Mouse (Mus musculus) heart, embryonic 15.5 days (tissue): ENCODE results near the gene Camk2n2. TPM values are rescaled to one million over a fixed set of nuclear protein-coding genes. Genes with fewer than 3 reads are reported as not detected.

Source experiments
- ATAC-seq: fragments of 200-750 bp; cut with Nextera tagmentation; replicated peaks from 2 replicates; pipeline ENCODE4 v1.8.0; 2017; ENCODE audit warnings: low read depth, moderate TSS enrichment; ENCODE audit not compliant: insufficient number of reproducible peaks, insufficient read depth, low FRiP score
- H3K27ac ChIP-seq: fragments of 300-500 bp; sonication (generic); 2 replicates; pipeline ENCODE4 v1.5.1; 2015; ENCODE audit warnings: mild to moderate bottlenecking, inconsistent platforms
- H3K27me3 ChIP-seq: fragments of 300-500 bp; sonication (generic); 2 replicates; pipeline ENCODE4 v1.6.1; 2015; ENCODE audit warnings: inconsistent platforms
- H3K36me3 ChIP-seq: fragments of 300-500 bp; sonication (generic); 2 replicates; pipeline ENCODE4 v1.6.1; 2015; ENCODE audit warnings: mild to moderate bottlenecking, inconsistent platforms
- H3K4me1 ChIP-seq: fragments of 300-500 bp; sonication (generic); replicated peaks from 2 replicates; pipeline ENCODE4 v1.6.1; 2015; ENCODE audit warnings: inconsistent platforms
- H3K4me2 ChIP-seq: fragments of 300-500 bp; sonication (generic); 2 replicates; pipeline ENCODE4 v1.6.1; 2015; ENCODE audit warnings: inconsistent platforms, mild to moderate bottlenecking, moderate library complexity
- H3K4me3 ChIP-seq: fragments of 300-500 bp; sonication (generic); 2 replicates; pipeline ENCODE4 v1.5.1; 2015; ENCODE audit warnings: mild to moderate bottlenecking, inconsistent platforms
- H3K9ac ChIP-seq: fragments of 300-500 bp; sonication (generic); 2 replicates; pipeline ENCODE4 v1.6.1; 2015; ENCODE audit warnings: mild to moderate bottlenecking, inconsistent platforms
- H3K9me3 ChIP-seq: fragments of 300-500 bp; sonication (generic); replicated peaks from 2 replicates; pipeline ENCODE4 v1.6.1; 2016; ENCODE audit warnings: inconsistent platforms
- WGBS: fragments of 180-500 bp; shearing (Covaris S2); methylation state at CpG from one replicate; pipeline ENCODE4 v1.1.7; 2015; ENCODE audit warnings: mixed read lengths; 5-methylcytosine and 5-hydroxymethylcytosine counted together
- polyA plus RNA-seq: library from polyadenylated mRNA; unstranded; fragments of >200 nt; fragmentation: Nextera tagmentation; extraction: Ambion mirVana; gene quantifications from 2 replicates; pipeline ENCODE4 v1.2.1, GENCODE M21; 2015

Gene Camk2n2
- polyA plus RNA-seq, 1 experiment from 2014 or later, result 0.31 TPM

- Histone ChIP-seq H3K4me1 (peaks cover 2% of the 10 kb centered on the region), H3K4me3 (no peak overlapping the region), H3K9me3 (no peaks in the 10 kb centered on the region), H3K27ac (no peak overlapping the region), H3K4me2 (no peak overlapping the region), H3K36me3 (peaks cover 21% of the 10 kb centered on the region), H3K9ac (no peak overlapping the region), H3K27me3 (peaks cover 5% of the 10 kb centered on the region; the same call in 1 of the 2 replicates)
- 54% methylated on average over 9 of the region's 9 CpGs for WGBS
- no peak for ATAC-seq
These were observed 16.4 kb downstream of the Camk2n2 start for GRCm38 (mm10) chr16:20604705-20605104.

GRCm38 (mm10) chr16:20600511-20600910 lies 20.6 kb downstream of the Camk2n2 start:
- Histone ChIP-seq H3K9me3 (no peaks in the 10 kb centered on the region), H3K36me3 (0 out of 2 replicates have a peak, but pooled peaks cover 5% of the 10 kb centered on the region), H3K4me2 (no peak overlapping the region), H3K4me1 (no peaks in the 10 kb centered on the region), H3K4me3 (no peak overlapping the region), H3K9ac (no peak overlapping the region), H3K27ac (no peak overlapping the region), H3K27me3 (peaks cover 5% of the 10 kb centered on the region; the same call in 1 of the 2 replicates)
- ATAC-seq, result no peak
- WGBS, result 57% methylated on average over 5 of the region's 5 CpGs

- H3K27me3 ChIP-seq, result peaks cover 35% of the 10 kb centered on the region
- H3K9me3 ChIP-seq, result no peaks in the 10 kb centered on the region
- WGBS, result 49% methylated on average over 7 of the region's 7 CpGs
- no peak overlapping the region for H3K9ac ChIP-seq
- H3K36me3 ChIP-seq, result no peaks in the 10 kb centered on the region
- no peaks in the 10 kb centered on the region for H3K4me1 ChIP-seq
- H3K4me3 ChIP-seq, result no peak overlapping the region
- H3K27ac ChIP-seq, result no peak overlapping the region
- ATAC-seq, result no peak
- H3K4me2 ChIP-seq, result no peak overlapping the region
These were observed 24.2 kb downstream of the Camk2n2 start for GRCm38 (mm10) chr16:20596687-20597441.

DNA sequence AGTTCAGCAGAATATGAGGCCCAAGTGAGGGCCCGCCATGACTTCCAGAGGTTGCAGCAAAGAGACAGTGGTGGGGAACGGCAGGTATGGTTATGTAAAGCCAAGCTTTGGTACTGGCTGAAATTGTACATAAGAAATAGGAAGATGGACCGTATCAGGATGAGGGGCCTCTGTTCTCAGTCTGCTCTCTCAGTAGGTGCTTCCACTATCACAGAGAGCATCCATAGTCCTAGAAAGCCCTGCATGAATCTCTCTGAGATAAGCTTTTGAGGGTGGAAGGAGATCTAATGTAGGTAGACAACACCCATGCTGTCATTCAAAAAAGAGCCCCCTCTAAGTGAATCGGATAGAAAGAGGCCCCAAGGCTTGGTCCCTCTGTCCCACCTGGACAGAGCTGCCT lies 25.4 kb downstream of the Camk2n2 start:
- Histone ChIP-seq H3K27me3 (peaks cover 44% of the 10 kb centered on the region), H3K36me3 (no peaks in the 10 kb centered on the region), H3K4me3 (no peak overlapping the region), H3K4me1 (peaks cover 7% of the 10 kb centered on the region), H3K27ac (no peak overlapping the region), H3K9ac (no peak overlapping the region), H3K4me2 (no peak overlapping the region), H3K9me3 (no peaks in the 10 kb centered on the region)
- ATAC-seq, result no peak
- 82% methylated on average over 4 of the region's 4 CpGs for WGBS

GRCm38 (mm10) chr16:20595060-20595673 lies 25.9 kb downstream of the Camk2n2 start:
- Histone ChIP-seq H3K27me3 (peaks cover 47% of the 10 kb centered on the region), H3K9me3 (no peaks in the 10 kb centered on the region), H3K4me1 (peaks cover 12% of the 10 kb centered on the region), H3K4me2 (no peak overlapping the region), H3K4me3 (no peak overlapping the region), H3K27ac (no peak overlapping the region), H3K9ac (no peak overlapping the region), H3K36me3 (no peaks in the 10 kb centered on the region)
- WGBS, result 66% methylated on average over 7 of the region's 7 CpGs
- ATAC-seq, result no peak

DNA sequence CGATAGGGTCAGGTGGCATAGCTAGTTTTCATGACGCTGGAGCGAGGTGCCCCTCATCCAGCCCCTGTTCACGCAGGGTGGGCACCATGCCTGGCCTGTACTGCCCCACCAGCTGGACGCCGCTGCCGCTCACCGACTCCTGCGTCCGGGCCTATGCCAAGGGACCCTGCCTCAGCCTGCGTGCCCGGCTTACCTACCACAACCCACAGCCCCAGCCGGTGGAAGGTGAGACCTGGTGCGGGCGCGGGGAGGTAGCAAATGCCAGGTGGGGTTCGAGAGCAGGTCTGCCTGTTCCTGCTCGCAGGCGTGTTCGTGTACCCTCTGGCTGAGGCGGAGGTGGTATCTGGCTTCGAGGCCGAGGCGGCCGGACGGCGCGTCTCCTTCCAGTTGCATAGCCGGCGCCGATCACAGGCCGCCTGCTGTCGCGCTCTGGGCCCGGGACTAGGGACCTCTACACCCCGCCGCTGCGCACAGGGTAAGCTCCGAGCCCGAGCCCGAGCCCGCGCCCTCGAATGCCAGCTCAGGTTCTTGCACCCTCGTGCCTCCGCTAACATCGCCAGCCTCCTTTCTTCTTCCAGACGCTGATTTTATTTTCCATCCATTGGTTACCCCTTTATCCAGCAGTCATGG lies 29.9 kb downstream of the Camk2n2 start:
- Histone ChIP-seq H3K9me3 (no peaks in the 10 kb centered on the region), H3K36me3 (no peaks in the 10 kb centered on the region), H3K27ac (no peak overlapping the region), H3K27me3 (peaks cover 71% of the 10 kb centered on the region), H3K4me1 (peaks cover 22% of the 10 kb centered on the region), H3K9ac (no peak overlapping the region), H3K4me2 (peak overlapping the region; percentile 45), H3K4me3 (peak overlapping the region; percentile 46)
- 5% methylated on average over 48 of the region's 48 CpGs for WGBS
- no peak for ATAC-seq

DNA sequence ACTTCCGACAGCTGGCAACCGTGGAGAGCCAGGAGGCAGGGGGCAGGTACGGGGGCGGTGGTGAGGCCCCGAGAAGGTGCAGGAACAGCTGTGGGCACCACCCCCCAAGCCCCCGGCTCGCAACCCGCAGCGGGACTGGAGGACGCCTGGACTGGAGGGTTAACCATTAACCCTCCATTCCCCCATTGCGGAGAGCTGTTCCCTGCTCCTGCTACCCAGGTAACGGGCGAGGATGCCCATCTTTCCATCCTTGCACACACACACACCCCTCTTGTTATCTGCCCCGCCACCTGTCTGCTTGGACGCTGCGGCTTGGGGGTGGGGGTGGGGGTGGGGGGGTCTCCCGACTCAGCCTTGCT lies 30.4 kb downstream of the Camk2n2 start:
- Histone ChIP-seq H3K36me3 (no peaks in the 10 kb centered on the region), H3K27me3 (peaks cover 71% of the 10 kb centered on the region), H3K4me3 (peak overlapping the region; percentile 46), H3K9me3 (no peaks in the 10 kb centered on the region), H3K4me2 (peak overlapping the region; percentile 78), H3K4me1 (peaks cover 22% of the 10 kb centered on the region), H3K9ac (0 out of 2 replicates have a peak overlapping the region, but pooled peaks have one; percentile 10), H3K27ac (no peak overlapping the region)
- no peak for ATAC-seq
- WGBS, result 4% methylated on average over 17 of the region's 17 CpGs

DNA sequence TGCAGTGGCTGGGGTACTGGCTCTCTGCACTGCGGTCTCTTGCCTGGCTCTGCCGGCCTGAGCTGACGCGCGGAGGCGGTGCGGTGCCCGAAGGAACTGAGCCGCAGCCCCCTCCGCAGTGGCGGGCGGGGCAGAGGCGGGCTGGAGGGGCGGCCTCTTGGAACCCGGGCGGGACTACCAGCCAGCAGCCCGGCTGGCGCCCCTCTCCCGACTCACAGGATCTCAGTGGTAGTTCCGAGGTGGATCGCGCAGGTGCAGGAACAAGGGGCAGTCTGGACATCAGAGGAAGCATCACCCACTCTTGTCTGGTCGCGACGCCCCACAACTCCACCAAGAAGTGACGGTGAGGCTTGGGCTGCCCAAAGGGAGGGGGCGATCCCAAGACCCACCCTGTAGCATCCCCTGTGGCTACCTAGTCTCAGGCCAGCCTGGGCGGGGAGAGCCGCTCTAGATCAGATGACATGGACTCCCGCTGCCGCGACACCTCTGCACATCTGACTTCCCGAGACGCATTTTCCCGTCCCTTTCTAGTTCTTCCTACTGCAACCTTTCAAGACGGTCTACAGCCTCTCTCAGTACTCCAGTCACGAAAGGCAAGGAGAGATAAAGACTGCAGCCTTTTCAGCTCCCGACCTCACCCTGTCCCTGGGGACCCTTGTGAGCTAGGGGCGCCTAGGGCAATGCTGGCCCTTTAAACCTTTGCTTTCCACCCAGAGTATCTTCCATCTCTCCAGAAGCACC lies 31.0 kb downstream of the Camk2n2 start:
- H3K9me3 ChIP-seq, result no peaks in the 10 kb centered on the region
- H3K9ac ChIP-seq, result 0 out of 2 replicates have a peak overlapping the region, but pooled peaks have one; percentile 10
- under 1% methylated on average over 38 of the region's 39 CpGs for WGBS
- H3K4me2 ChIP-seq, result peak overlapping the region; percentile 78
- H3K36me3 ChIP-seq, result no peaks in the 10 kb centered on the region
- ATAC-seq, result peak; percentile 69; the same call in 1 of the 2 replicates
- H3K27ac ChIP-seq, result no peak overlapping the region
- peak overlapping the region; percentile 46 for H3K4me3 ChIP-seq
- peaks cover 22% of the 10 kb centered on the region for H3K4me1 ChIP-seq
- H3K27me3 ChIP-seq, result peaks cover 71% of the 10 kb centered on the region

DNA sequence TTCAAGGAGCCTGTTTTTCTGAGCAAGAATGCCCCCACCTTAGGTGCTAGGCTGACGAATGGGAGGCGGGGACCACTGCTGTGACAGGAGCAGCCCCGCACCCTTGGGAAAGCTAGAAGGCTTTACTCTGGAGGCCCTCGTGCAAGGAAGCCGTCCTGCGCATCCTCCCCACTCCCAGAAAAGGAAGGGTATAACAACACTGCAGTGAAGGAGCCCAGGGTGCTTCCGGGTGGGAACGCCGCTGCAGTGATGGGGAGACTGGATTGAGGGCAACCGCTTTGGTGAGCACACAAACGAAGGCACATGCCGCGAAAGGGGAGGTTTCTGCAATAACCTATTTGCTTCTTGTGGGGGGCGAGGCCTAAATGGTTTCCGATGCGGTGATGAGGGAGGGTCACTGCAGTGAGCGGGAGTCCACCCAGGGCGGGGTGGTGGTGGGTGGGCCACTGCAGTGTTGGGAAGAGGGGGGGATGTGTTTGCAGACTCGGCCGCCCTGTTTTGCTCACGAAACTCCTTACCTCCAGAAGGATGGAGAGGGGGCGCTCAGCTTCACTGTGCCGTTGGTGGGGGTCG lies 31.6 kb downstream of the Camk2n2 start, which contains the start of gene Vwa5b2:
Gene Vwa5b2, plus strand, starts transcription at position 106 of the 573 bp plus-strand sequence.
- ATAC-seq, result no peak
- H3K9ac ChIP-seq, result peak within 1 kb of the TSS; percentile 10; the same call in 1 of the 2 replicates
- H3K4me3 ChIP-seq, result peak within 1 kb of the TSS; percentile 46
- no peaks in the 10 kb centered on the region for H3K9me3 ChIP-seq
- H3K4me2 ChIP-seq, result peak within 1 kb of the TSS; percentile 78
- WGBS, result 1% methylated on average over 24 of the region's 24 CpGs
- peaks cover 67% of the 10 kb centered on the region for H3K27me3 ChIP-seq
- H3K27ac ChIP-seq, result no peak within 1 kb of the TSS
- no peaks in the 10 kb centered on the region for H3K36me3 ChIP-seq
- H3K4me1 ChIP-seq, result peaks cover 22% of the 10 kb centered on the region
